Mouse (Mus musculus) ES-E14 (cell line): ENCODE measurements around the gene Primpol.

Experiments
- CHD2 ChIP-seq: IDR thresholded peaks from 2 replicates; pipeline ENCODE4 v1.6.1; 2014; ENCODE audit warnings: mild to moderate bottlenecking, low read depth, low read length, inconsistent platforms
- HCFC1 ChIP-seq: IDR thresholded peaks from 2 replicates; pipeline ENCODE4 v1.6.1; 2012; ENCODE audit warnings: low read length, inconsistent platforms, borderline replicate concordance; ENCODE audit not compliant: insufficient read depth

DNA sequence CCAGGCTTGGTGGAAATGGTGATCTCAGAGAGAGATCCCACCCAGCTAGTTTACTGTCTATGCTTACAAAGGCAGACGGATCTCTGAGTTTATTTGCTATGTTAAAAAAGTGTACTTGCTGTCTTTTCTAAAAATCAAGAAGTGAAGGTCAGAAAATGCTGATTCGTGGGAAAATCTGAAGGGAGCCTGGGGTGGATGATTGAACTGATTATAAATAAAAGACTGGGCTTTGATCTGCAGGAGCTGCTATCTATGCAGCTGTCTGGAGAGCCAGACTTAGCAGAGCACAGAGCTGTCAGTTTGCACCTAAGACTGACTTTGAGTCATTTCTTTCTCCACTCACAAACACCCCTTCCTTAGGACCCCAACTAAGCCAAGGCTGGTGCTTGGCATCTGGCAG lies 19.6 kb downstream of the Primpol start:
- TF ChIP-seq HCFC1 = no peak
- no peak for TF ChIP-seq CHD2
